Mouse (Mus musculus) lung, embryonic 14.5 days (tissue): ENCODE measurements around the gene Ms4a15. TPM values are rescaled to one million over a fixed set of nuclear protein-coding genes. Genes with fewer than 3 reads are reported as not detected.
A peak's percentile ranks its signal among the peaks of the same experiment; 100 is the strongest.

Source experiments
- ATAC-seq: fragments of 200-750 bp; cut with Nextera tagmentation; 2 replicates; pipeline ENCODE4 v1.8.0; 2017; ENCODE audit warnings: mild to moderate bottlenecking, moderate TSS enrichment, moderate library complexity; ENCODE audit not compliant: insufficient read depth
- DNase-seq: peaks from one replicate; pipeline ENCODE4 v3.0.0-alpha.2; 2015
- H3K27ac ChIP-seq: fragments of 300-500 bp; sonication (generic); 2 replicates; pipeline ENCODE4 v1.5.1; 2014; ENCODE audit warnings: low read depth, mild to moderate bottlenecking, moderate library complexity
- H3K27me3 ChIP-seq: fragments of 300-500 bp; sonication (generic); 2 replicates; pipeline ENCODE4 v1.6.1; 2014; ENCODE audit warnings: low read length, control low read depth; ENCODE audit not compliant: insufficient read depth
- H3K36me3 ChIP-seq: fragments of 300-500 bp; sonication (generic); 2 replicates; pipeline ENCODE4 v1.6.1; 2014; ENCODE audit warnings: control low read depth; ENCODE audit not compliant: insufficient read depth
- H3K4me1 ChIP-seq: fragments of 300-500 bp; sonication (generic); 2 replicates; pipeline ENCODE4 v1.6.1; 2014; ENCODE audit warnings: antibody characterized with exemption, control low read depth; ENCODE audit not compliant: insufficient read depth
- H3K4me2 ChIP-seq: fragments of 300-500 bp; sonication (generic); 2 replicates; pipeline ENCODE4 v1.6.1; 2014; ENCODE audit warnings: mild to moderate bottlenecking
- H3K4me3 ChIP-seq: fragments of 300-500 bp; sonication (generic); 2 replicates; pipeline ENCODE4 v1.5.1; 2014; ENCODE audit warnings: low read depth, low read length
- H3K9ac ChIP-seq: fragments of 300-500 bp; sonication (generic); 2 replicates; pipeline ENCODE4 v1.6.1; 2014
- H3K9me3 ChIP-seq: fragments of 300-500 bp; sonication (generic); 2 replicates; pipeline ENCODE4 v1.6.1; 2016; ENCODE audit warnings: low read depth, low read length, control low read depth
- CTCF ChIP-seq: IDR thresholded peaks from 2 replicates; pipeline ENCODE4 v1.5.1; 2016; ENCODE audit warnings: antibody characterized with exemption, low read depth
- WGBS: fragments of 180-500 bp; shearing (Covaris S2); extraction: QIAGEN DNeasy Blood & Tissue Kit; methylation state at CpG from one replicate; pipeline ENCODE4 v1.1.7; 2014; 5-methylcytosine and 5-hydroxymethylcytosine counted together
- polyA plus RNA-seq: library from polyadenylated mRNA; unstranded; fragments of >200 nt; fragmentation: Nextera tagmentation; extraction: Ambion mirVana; gene quantifications from 2 replicates; pipeline ENCODE4 v1.2.1, GENCODE M21; 2014

Ms4a15 gene
- polyA plus RNA-seq, 1 experiment from 2014 or later: not detected

GRCm38 (mm10) chr19:10965721-10966120, 27.3 kb downstream of the Ms4a15 start:
- ATAC-seq (no peak), DNase-seq (no peak)
- no peak overlapping the region for H3K4me3 ChIP-seq
- WGBS: 83% methylated on average over 7 of the region's 7 CpGs
- H3K4me2 ChIP-seq: no peak overlapping the region
- H3K9me3 ChIP-seq: no peaks in the 10 kb centered on the region
- no peaks in the 10 kb centered on the region for H3K36me3 ChIP-seq
- TF ChIP-seq CTCF: no peak
- no peaks in the 10 kb centered on the region for H3K27me3 ChIP-seq
- no peaks in the 10 kb centered on the region for H3K4me1 ChIP-seq
- no peak overlapping the region for H3K27ac ChIP-seq
- H3K9ac ChIP-seq: no peak overlapping the region

- Histone ChIP-seq H3K9me3 (no peaks in the 10 kb centered on the region), H3K27me3 (no peaks in the 10 kb centered on the region), H3K4me3 (no peak overlapping the region), H3K4me2 (no peak overlapping the region), H3K9ac (no peak overlapping the region), H3K36me3 (no peaks in the 10 kb centered on the region), H3K4me1 (no peaks in the 10 kb centered on the region), H3K27ac (no peak overlapping the region)
- TF ChIP-seq CTCF: no peak
- WGBS: 35% methylated on average over 12 of the region's 12 CpGs
- DNase-seq (no peak), ATAC-seq (0 out of 2 replicates have a peak, but pooled peaks have one; percentile 28)
These were observed 33.1 kb downstream of the Ms4a15 start for GRCm38 (mm10) chr19:10959978-10960346.

GRCm38 (mm10) chr19:10959085-10959977, 33.7 kb downstream of the Ms4a15 start:
- H3K9me3 ChIP-seq: no peaks in the 10 kb centered on the region
- DNase-seq (peak; percentile 91), ATAC-seq (peak; percentile 66)
- no peak overlapping the region for H3K4me2 ChIP-seq
- no peaks in the 10 kb centered on the region for H3K36me3 ChIP-seq
- H3K27me3 ChIP-seq: no peaks in the 10 kb centered on the region
- H3K4me3 ChIP-seq: no peak overlapping the region
- TF ChIP-seq CTCF: peak; percentile 80
- WGBS: 19% methylated on average over 11 of the region's 11 CpGs
- H3K4me1 ChIP-seq: no peaks in the 10 kb centered on the region
- no peak overlapping the region for H3K9ac ChIP-seq
- H3K27ac ChIP-seq: no peak overlapping the region

DNA sequence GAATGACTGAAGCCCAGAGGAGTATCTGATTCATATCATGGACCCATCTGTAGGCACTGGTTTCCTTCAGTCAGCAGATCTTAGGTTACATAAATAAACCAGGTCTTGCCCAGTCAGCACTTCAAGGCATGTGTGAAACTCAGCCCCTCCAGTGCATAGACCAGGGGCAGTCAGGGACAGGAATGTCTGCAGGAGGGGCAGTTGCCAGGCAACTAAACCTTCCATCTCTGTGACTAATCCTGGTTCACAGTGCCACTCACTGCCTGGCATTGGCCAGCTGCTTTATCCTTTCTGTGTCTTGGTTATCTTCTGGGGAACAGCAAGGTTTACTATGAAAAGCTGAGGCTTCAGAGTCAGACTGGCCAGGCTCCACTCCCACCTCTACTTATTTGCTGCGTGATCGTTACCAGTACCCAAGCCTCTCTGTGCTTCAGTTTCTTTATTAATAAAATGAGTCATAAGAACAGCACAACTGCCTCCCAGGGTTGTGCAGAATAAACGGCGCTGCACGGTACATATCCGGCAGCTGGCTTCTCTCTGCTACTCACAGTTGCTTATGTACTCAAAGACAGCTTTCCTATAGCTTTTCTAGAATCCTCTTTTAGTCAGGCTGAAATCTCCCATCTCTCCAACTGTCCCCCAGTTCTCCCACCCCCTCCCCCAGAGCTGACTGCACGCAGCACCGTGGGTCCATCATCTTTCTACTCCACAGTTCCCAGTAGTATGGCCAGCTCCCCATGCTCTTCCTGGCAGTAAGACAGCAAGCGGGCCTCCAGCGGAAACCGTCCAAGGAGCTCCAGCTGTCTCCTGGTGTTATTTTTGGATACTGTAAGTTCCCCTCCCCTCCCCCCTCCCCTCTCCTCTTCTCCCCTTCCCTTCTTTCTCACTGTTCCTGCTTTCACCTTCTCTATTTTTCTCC, 40.8 kb downstream of the Ms4a15 start:
- 36% methylated on average over 11 of the region's 11 CpGs for WGBS
- no peak overlapping the region for H3K4me3 ChIP-seq

DNA sequence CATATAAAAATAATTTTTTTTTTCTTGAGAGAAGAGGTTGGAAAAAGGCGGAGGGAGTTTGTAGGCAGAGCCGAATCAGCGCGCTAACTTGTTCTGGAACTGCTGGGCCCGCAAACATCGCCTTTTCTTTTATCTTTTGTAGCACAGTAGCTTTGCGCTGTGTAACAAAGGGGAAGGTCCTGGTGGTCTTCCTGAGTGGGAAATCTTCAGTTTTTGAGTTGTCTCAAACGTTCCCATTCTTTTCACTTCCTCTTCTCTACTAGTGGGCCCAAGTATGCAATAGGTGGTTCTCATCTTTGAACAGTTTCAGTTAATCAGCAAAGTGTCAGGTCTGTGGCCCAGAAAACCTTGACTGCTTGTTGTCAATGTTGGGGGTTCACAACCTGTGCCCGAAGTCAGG, 43.5 kb downstream of the Ms4a15 start:
- TF ChIP-seq CTCF: no peak
- DNase-seq (no peak), ATAC-seq (peak; percentile 2; the same call in 1 of the 2 replicates)
- H3K4me3 ChIP-seq: peak overlapping the region; percentile 60
- H3K4me2 ChIP-seq: peak overlapping the region; percentile 79
- H3K4me1 ChIP-seq: peaks cover 10% of the 10 kb centered on the region
- peak overlapping the region; percentile 70 for H3K27ac ChIP-seq
- peak overlapping the region; percentile 53 for H3K9ac ChIP-seq
- H3K9me3 ChIP-seq: no peaks in the 10 kb centered on the region
- peaks cover 10% of the 10 kb centered on the region for H3K36me3 ChIP-seq
- WGBS: 29% methylated on average over 9 of the region's 9 CpGs
- H3K27me3 ChIP-seq: no peaks in the 10 kb centered on the region; the same call in 1 of the 2 replicates

More for the DNA sequence above, 40.8 kb downstream of the Ms4a15 start:
- ATAC-seq: peak; percentile 59; the same call in 1 of the 2 replicates
- peaks cover 8% of the 10 kb centered on the region for H3K4me1 ChIP-seq
- no peaks in the 10 kb centered on the region for H3K36me3 ChIP-seq
- no peak for TF ChIP-seq CTCF
- H3K4me2 ChIP-seq: peak overlapping the region; percentile 32
- peak; percentile 76 for DNase-seq
- H3K9ac ChIP-seq: no peak overlapping the region
- H3K27ac ChIP-seq: peak overlapping the region; percentile 21; the same call in 1 of the 2 replicates
- no peaks in the 10 kb centered on the region; the same call in 1 of the 2 replicates for H3K27me3 ChIP-seq
- H3K9me3 ChIP-seq: no peaks in the 10 kb centered on the region

DNA sequence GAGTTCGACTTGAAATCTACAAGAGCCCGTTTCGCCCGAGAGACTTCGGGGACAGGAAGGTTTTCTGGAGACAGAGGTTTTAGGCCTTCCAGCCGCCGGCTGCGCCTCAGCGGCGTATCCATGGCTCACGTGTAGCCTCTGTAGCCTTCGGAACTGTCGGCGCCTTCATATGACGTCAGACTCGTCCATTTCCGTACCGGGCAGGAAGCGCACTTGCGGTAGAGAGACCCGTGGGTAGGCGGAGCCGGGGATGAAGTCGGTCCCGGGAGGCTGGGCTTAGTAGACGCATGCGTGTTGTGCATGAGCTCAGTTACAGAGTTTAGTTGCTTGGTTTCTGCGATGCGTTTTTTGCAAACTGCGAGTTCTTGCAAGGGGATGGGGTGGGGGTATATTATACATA, 43.9 kb downstream of the Ms4a15 start, which contains the start of gene Ccdc86:
Ccdc86 (minus strand) TSS at position 155 of the 400 bp plus-strand sequence.
- H3K9me3 ChIP-seq: no peaks in the 10 kb centered on the region
- peaks cover 10% of the 10 kb centered on the region for H3K4me1 ChIP-seq
- WGBS: 0% methylated on average over 30 of the region's 30 CpGs
- H3K36me3 ChIP-seq: peaks cover 15% of the 10 kb centered on the region
- ATAC-seq: peak; percentile 96
- H3K27ac ChIP-seq: peak within 1 kb of the TSS; percentile 70
- H3K4me2 ChIP-seq: peak within 1 kb of the TSS; percentile 79
- DNase-seq: peak; percentile 100
- H3K27me3 ChIP-seq: no peaks in the 10 kb centered on the region; the same call in 1 of the 2 replicates
- H3K4me3 ChIP-seq: peak within 1 kb of the TSS; percentile 60
- TF ChIP-seq CTCF: no peak
- H3K9ac ChIP-seq: peak within 1 kb of the TSS; percentile 81
